Mouse (Mus musculus): ENCODE data around the gene Vps37d.
"Not testable (repeated sequence)": the region's sequence is repeated elsewhere in the genome, so short reads cannot be mapped to it uniquely, and the experiment has no call there.

The Vps37d gene

DNA sequence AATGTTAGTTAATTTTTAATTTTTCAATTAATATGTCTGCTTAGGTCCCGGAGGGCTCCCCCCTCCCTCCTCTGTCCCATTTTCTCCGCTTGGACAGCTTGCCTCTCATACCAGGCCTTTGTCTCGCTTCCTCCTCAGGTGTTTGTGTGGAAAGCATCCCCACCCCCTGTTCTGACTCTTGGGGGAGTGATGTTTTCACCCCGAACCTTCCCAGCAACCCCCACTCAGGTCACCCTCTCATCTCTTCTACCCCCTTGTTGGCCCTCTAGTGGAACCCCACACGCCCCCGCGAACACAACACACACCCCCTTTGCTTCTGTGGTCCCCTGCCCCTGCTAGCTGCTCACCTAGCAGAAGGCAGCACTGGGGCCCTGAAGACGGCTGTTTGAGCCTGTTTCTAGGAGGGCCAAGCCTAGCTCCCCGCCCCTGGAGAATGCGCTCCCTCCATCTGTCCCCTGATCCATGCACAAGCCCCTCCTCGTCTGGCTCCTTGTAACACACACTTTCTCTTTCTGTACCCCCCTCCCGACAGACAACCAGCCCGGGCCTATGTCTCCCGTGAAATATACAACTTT, 1.0 kb downstream of the Vps37d start:
- in situ Hi-C loops (cut with MboI; ENCODE audit: unreplicated experiment in 2 of 2), result no loop called here

DNA sequence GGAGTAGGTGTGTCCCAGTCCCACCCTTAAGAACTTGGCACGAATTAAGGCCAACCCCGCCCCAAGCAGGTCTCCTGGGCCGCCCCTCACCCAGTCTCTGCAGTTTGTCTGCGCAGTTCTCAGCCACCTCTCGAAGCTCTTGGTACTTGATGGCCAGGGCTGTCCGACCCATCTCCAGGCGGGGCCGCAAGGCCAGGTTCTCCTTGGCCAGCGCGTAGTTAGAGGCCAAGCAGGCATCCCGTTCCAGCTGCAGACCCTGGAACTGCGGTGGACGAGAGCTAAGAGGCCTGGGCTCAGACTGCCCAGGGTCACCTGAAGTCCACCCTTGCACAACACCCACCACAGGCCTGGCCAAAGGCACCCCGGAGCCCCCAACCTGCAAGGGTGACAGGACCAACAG, 1.7 kb downstream of the Vps37d start:
- in situ Hi-C loops (cut with MboI; ENCODE audit: unreplicated experiment in 2 of 2), result no loop called here

DNA sequence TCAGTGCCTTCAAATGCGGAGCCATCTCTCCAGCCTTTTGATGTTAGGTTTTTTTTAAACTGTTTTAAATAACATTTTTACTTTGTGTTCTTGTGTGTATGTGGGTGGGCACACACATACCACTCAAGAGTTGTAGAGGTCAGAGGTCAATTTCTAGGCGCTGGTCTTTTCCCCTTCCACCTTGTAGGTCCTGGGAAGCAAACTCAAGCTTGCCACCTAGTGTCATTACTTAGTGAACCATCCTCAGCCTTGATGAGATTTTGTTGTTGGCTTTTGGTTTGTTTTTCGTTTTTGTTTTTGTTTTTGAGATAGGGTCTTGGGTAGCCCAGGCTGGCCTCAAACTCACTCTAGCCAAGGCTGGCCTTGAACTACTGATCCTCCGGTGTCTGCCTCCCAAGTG, 2.4 kb downstream of the Vps37d start:
- in situ Hi-C loops (cut with MboI; ENCODE audit: unreplicated experiment in 2 of 2), result no loop called here

DNA sequence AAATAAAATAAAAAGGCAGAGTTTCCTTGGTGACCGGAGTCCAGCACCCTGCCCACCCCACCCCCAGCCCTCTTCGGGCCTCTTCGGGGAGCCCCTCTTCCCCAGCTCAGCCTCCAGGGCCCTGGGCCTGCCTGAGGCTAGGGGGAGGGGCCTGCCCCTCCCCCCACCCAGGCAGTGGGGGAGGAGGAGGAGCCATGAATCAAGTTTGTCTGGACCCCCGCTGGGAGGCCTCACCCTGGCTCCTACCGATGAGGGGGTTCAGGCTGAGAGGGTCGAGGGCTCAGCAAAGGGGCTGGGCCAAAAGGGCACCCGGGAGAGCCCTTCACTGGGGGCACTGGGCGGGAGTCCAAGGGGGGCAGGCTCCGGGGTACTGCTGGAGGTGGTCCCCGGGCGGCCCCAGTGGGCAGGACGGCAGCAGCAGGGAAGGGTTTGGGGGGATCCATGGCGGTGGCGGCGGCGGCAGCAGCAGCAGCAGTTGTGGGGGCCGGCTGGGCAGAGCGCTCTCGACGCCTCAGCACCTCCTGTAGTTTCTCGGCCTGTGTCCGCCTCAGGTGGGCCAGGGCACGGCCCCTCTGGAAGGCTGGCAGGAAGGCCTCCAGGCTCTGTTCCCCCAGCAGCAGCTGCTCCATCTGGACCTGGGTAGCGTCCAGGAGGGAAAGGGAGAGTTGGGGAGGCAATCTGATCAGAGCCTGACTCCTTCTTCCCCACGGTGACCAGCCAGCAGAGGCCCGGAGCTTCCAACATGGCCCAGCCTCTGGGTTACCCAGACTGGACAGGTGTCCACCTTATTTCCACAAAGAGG, 4.5 kb downstream of the Vps37d start:
- in situ Hi-C loops (cut with MboI; ENCODE audit: unreplicated experiment in 2 of 2), result no loop called here

DNA sequence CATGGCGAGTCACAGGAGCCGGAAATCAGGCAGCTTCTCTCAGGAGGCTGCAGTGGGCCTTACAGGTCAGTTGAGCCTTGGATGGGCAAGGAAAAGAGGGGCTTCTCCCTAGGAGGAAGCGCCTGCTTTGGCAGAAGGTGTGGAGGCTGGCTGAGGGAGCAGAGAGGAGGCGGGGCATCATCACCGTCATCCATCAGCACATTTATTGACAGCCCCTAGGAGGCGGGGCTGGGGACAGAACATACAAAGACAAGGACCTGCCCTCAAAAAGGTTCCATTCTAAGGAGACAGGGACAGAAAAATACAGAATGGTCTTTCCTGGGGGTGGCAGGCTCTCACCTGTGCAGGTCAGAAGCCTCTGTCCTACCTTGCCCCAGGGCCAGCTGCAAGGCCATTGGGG, 5.3 kb downstream of the Vps37d start:
- in situ Hi-C loops (cut with MboI; ENCODE audit: unreplicated experiment in 2 of 2), result no loop called here

DNA sequence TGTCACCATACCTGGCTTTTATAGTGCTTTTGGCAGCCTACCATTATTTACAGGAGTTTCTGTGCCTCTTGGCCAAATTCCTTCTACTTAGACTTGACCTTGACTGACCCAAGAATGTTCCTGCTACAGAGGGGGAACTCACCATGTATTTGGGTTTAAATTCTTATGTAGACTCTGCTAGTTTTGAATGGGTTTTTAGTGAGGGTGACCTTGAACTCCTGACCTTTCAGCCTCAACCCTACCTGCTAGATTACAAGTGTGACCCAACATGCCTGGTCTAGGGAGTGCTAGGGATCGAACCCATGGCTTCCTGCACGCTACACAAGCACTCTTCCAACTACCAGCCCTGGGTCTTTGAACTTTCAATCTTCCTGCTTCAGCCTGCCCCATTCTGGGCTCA, 6.0 kb downstream of the Vps37d start:
- in situ Hi-C loops (cut with MboI; ENCODE audit: unreplicated experiment in 2 of 2), result no loop called here

DNA sequence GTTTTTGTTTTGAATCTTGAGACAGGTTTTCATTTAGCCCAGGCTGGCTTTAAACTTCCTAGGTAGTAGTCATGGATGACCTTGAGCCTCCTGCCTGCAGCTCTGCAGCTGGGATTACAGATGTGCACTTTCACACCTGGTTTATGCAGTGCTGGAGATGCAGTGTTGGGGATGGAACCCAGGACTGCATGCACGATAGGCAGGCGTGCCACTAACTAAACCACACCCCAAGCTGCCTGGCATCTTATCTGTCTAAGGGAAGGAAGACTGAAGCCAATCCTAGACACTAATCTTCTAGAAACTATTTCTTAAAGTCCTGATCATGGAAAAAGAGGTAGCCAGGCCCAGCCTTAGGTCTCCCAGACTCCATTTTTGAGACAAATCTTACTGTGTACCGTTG, 7.6 kb downstream of the Vps37d start:
- in situ Hi-C loops (cut with MboI; ENCODE audit: unreplicated experiment in 2 of 2), result no loop called here

DNA sequence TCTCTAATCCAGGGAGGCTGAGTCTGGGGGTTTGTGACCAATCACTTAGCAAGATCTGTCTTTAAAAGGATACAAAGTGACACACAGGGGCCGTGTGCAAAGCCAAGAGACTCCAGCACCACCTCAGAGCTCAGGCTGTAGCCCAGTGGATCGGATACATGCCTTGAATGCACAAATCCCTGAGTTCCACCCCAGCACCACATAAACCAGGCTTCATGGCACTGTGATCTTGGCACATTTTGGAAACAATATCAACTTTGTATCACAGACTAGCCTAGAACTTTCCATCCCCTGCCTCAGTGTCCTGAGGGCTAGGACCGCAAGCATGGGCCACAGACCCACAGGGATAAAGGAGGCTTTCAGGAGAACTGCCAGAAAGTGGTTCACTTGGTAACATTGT, 12.1 kb downstream of the Vps37d start:
- in situ Hi-C loops (cut with MboI; ENCODE audit: unreplicated experiment in 2 of 2), result no loop called here

DNA sequence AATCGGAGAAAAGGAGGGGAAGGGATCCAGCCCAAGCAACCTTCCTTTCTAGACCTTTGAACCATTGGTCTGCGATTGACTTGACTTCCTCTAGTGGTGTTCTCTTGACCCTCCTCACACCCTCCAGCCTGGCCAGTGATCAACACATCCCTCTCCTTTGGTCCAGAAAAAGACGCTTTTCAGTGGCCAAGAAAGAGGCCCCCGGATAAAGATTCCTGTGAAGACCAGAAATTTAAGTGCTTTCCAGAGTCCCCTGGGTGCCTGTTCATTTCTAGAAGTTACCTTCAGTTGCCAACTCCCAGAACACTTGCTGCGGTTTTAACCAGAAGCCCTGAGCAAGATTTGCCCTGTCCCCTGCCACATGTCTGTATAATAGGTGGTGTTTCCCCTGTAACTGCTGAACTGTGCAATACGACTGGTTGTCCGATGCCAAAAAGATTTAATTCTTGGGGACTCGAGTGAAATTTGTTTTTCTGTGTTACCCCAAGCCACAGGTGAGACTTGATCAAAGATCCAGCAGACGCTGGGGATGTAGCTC, 13.1 kb downstream of the Vps37d start, which contains the start of gene Bud23:
Gene Bud23, minus strand, starts transcription at position 51 of the 538 bp plus-strand sequence.
- in situ Hi-C loops (cut with MboI; ENCODE audit: unreplicated experiment in 2 of 2), result not testable (repeated sequence)

DNA sequence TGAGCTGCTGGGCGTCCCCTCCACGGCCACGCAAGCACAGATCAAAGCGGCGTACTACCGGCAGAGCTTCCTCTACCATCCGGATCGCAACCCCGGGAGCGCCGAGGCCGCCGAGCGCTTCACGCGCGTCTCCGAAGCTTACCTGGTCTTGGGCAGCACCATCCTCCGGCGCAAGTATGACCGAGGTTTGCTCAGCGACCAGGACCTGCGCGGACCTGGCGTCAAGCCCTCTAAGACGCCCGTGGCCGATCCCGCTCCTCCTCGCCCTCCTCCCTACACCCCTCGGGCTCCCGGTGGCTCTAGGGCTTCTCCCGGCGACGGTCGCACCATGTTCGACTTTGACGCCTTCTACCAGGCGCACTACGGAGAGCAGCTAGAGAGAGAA, 13.7 kb downstream of the Vps37d start:
- in situ Hi-C loops (cut with MboI; ENCODE audit: unreplicated experiment in 2 of 2), result no loop called here

DNA sequence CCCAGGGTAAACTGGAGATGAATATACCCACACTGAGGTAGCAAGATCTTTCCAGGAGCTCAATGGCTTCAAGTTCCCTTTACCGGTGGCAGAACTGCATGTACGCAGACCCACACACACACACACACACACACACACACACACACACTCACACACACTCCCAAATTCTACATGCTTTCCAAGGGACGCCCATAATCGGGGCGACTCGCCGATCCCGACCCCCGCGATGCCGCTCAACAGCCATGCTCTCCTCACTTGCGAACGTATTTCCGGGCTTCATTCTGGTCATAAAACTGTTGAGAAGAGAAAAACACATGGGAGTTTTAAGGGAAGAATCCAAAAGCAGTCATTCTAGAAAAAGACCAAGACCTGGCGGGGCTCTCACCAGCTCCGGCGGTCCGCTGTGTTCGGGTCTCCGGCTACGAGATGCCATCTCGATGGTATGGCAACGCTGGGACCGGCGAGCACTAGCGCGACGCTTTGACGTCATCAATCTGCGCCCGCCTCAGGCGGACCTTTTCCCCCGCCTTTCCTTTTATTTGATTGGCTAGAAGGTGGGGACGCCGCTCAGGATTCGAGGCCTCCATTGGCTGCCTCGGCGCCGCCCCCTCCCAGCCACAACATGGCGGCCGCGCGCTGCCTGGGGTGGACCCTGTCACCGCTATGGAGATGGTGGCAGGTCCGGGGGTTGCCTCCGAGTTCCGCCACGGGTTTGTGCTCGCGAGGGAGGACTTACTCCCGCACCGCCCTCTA, 14.3 kb downstream of the Vps37d start, which contains the start of gene Dnajc30:
Gene Dnajc30, plus strand, starts transcription at position 574 of the 753 bp plus-strand sequence.
- in situ Hi-C loops (cut with MboI; ENCODE audit: unreplicated experiment in 2 of 2), result no loop called here

DNA sequence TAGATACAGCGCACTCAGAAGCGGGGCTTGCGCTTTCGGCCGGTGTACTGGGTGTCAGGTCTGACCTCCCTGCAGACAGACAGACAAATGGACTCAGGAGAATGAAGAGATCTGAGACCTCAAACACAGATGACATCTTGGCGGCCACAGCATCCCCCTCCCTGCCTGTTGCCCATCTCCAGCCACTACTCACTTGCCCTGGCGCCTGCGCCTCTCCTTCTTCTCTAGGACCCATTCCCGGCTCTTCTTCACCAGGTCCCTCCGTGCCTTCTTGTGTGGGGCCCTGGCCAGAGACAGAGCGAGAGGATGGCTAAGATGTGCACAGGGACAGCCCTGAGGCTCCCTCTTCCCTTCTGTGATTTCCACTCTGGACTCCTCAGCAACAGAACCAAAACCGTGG, 24.7 kb downstream of the Vps37d start:
- in situ Hi-C loops (cut with MboI; ENCODE audit: unreplicated experiment in 2 of 2), result no loop called here

DNA sequence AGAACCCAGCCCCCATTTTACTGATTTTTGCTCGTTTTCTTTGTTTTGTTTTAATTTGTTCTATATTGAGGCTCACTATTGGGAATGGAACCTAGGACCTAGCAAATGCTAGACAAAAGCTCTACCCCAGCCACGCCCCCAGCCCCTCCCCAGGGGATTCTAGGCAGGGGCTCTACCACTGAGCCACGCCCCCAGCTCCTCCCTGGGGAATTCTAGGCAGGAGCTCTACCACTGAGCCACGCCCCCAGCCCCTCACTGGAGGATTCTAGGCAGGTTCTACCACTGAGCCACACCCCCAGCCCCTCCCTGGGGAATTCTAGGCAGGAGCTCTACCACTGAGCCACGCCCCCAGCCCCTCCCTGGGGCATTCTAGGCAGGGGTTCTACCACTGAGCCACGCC, 28.8 kb downstream of the Vps37d start:
- in situ Hi-C loops (cut with MboI; ENCODE audit: unreplicated experiment in 2 of 2), result not testable (repeated sequence)

DNA sequence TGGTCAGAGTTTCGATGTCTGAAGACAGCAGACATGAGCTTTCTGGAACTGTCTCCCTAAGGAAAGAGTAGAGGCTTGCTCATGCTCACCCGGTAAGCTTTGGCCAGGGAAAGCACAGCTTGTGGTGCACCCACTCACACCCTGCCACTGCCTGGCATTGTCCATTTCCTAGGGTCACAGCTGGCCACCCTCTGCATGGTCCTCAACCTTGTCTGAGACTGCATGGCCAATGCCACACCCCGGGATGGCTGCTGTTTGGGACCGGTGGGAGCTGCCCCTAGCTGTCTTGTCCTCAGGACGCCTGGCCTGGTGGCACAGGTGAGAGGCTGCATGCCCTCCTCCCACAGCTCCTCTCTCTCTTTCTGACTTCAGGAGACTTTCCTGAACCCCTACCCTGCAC, 29.5 kb downstream of the Vps37d start:
- in situ Hi-C loops (cut with MboI; ENCODE audit: unreplicated experiment in 2 of 2), result no loop called here

DNA sequence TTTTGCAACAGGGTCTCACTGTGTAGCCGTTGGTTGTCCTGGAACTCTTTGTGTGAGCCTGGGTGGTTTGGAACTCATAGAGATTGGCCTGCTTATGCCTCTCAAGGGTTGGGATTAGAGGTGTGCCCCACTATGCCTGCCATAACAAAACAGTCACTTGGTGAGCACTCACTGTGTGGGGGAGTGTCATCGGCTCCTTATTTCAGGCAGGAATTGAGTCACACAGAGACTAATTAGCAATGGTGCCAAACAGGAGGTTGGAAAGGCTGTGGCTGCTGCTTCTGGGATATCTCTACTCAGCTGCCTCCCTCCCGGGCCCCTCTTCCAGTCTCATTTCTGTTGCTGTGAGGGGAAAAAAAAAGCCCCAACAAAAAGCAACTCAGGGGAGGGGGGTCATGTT, 33.5 kb downstream of the Vps37d start:
- in situ Hi-C loops (cut with MboI; ENCODE audit: unreplicated experiment in 2 of 2), result no loop called here

DNA sequence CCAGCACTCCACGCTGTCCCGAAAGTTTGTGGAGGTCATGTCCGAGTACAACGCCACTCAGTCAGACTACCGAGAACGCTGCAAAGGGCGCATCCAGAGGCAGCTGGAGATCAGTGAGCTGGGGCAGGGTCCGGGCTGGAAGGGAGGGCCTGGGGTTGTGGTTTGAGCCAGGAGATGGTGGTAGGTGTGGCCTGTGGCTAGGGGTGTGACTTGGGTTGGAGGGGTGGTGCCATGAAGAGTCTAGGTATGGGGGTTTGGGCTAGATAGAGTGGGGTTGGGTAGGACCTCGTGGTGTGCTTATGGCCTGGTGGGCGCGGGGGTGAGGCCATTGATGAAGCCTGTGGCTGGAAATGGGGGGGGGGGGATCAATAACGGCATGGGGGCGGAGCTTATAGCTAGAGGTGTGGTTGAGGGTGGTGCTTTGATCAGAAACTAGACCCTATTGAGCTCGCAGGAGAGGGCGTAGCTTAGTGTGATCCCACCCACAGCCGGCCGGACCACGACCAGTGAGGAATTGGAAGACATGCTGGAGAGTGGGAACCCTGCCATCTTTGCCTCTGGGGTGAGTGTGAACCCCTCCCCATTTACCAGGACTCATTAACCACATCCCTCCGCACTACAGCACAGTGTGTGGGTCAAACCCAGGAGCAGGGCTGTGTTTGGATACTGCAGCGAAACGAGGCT, 35.8 kb downstream of the Vps37d start:
- in situ Hi-C loops (cut with MboI; ENCODE audit: unreplicated experiment in 2 of 2), result no loop called here

DNA sequence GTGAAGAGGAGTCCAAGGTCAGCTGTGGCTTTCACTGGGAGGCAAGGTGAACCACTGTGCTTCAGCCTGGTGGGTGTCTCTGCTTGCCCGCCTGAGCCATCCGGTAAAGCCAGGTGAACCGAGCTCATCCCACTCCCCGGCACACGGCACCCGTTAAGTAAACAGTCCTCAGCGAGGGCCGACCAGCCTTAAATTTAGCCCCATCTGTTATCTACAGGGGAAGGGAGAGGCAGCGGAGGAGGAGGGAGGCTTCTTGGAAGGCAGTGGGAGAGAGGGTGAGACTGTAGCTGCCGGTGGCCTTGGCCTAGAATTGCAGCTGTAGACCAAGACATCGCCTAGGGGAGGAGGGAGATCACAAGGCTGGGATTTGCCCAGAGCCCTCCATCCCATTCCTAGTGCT, 37.3 kb downstream of the Vps37d start:
- in situ Hi-C loops (cut with MboI; ENCODE audit: unreplicated experiment in 2 of 2), result no loop called here

DNA sequence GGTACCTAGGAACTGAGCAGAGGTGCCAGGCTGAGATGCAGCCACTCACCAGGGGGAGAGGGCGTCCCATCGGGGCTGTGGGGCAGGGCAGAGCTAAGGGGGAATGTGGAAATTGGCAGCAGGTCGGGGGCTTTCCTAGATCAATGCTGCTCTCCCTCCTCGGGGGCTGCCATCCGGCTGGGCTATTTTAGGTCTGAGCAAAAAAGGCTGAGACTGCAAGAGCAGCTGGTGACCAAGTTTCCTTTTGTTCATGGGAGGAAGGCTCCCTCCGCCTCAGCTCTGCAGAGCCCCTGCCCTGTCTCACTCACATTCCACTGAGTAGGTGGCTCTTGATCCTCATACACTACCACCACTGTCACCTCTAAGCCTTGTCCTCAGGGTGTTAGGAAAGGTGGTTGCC, 38.0 kb downstream of the Vps37d start:
- in situ Hi-C loops (cut with MboI; ENCODE audit: unreplicated experiment in 2 of 2), result no loop called here

DNA sequence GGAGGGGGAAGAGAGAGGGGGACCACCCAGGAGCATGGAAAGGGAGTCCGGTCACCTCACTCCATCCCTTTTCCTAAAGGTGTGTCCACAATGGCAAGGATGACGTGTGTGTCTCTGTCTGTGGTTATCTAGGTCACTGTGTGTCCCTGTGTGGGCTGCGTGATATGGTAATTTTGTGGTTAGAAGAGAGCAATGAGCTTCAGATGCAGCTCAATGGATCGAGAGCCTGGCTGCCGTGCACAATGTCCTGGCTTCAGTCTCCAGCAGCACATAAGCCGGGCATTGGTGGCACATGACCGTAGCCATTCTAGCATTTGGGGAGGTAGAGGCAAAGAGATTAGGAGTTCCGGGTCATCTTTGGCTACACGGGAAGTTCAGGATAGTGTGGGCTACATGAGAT, 38.5 kb downstream of the Vps37d start:
- in situ Hi-C loops (cut with MboI; ENCODE audit: unreplicated experiment in 2 of 2), result no loop called here

DNA sequence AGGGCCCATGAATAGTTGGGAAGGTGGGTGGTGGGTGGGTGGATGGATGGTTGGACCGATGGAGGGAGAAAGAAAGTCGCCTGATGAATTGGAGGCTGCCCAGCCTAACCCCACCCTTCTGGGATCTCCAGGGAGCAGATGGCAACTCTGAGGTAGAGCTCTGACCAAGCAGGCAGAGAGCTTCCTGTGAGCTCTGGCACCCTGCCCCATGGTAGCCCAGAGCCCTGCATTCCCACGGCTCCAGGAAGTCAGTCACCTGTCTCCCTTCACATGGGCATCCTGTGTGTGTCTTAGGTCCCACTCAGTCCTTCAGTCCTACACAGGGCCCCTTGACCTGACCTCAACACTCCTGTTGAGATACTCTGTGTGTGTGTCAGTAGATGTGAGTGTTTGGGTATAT, 40.1 kb downstream of the Vps37d start:
- in situ Hi-C loops (cut with MboI; ENCODE audit: unreplicated experiment in 2 of 2), result no loop called here

Measured in v-Abl transformed pro-B cells (cell line).